Mouse (Mus musculus) liver, postnatal 0 days (tissue): ENCODE measurements around the gene AC124502.3. TPM values are rescaled to one million over a fixed set of nuclear protein-coding genes. Genes with fewer than 3 reads are reported as not detected.

ENCODE experiments used
- ATAC-seq: fragments of 200-750 bp; cut with Nextera tagmentation; 2 replicates; pipeline ENCODE4 v1.8.0; 2017; ENCODE audit warnings: mild to moderate bottlenecking, moderate library complexity
- DNase-seq: peaks from one replicate; pipeline ENCODE4 v3.0.0-alpha.2; 2016
- H3K27ac ChIP-seq: fragments of 300-500 bp; sonication (generic); 2 replicates; pipeline ENCODE4 v1.5.1; 2014; ENCODE audit warnings: antibody characterized with exemption, moderate library complexity, mild to moderate bottlenecking, low read depth
- H3K27me3 ChIP-seq: fragments of 300-500 bp; sonication (generic); 2 replicates; pipeline ENCODE4 v1.6.1; 2014; ENCODE audit warnings: low read length, control low read depth, mixed read lengths; ENCODE audit not compliant: insufficient read depth
- H3K36me3 ChIP-seq: fragments of 300-500 bp; sonication (generic); replicated peaks from 2 replicates; pipeline ENCODE4 v1.6.1; 2014; ENCODE audit warnings: mild to moderate bottlenecking, control low read depth, low read length, moderate library complexity, mixed read lengths; ENCODE audit not compliant: insufficient read depth
- H3K4me1 ChIP-seq: fragments of 300-500 bp; sonication (generic); 2 replicates; pipeline ENCODE4 v1.6.1; 2014; ENCODE audit warnings: antibody characterized with exemption, mild to moderate bottlenecking, control low read depth; ENCODE audit not compliant: insufficient read depth
- H3K4me2 ChIP-seq: fragments of 300-500 bp; sonication (generic); 2 replicates; pipeline ENCODE4 v1.6.1; 2014; ENCODE audit warnings: low read depth, mild to moderate bottlenecking, low read length, moderate library complexity, mixed read lengths
- H3K4me3 ChIP-seq: fragments of 300-500 bp; sonication (generic); 2 replicates; pipeline ENCODE4 v1.5.1; 2014; ENCODE audit warnings: low read depth, low read length
- H3K9ac ChIP-seq: fragments of 300-500 bp; sonication (generic); replicated peaks from 2 replicates; pipeline ENCODE4 v1.6.1; 2014; ENCODE audit warnings: mild to moderate bottlenecking, moderate library complexity
- H3K9me3 ChIP-seq: fragments of 300-500 bp; sonication (generic); 2 replicates; pipeline ENCODE4 v1.6.1; 2016; ENCODE audit warnings: mild to moderate bottlenecking, control low read depth, low read length, mixed read lengths
- CTCF ChIP-seq: sonication (generic); IDR thresholded peaks from 2 replicates; pipeline ENCODE4 v1.5.1; 2016; ENCODE audit warnings: antibody characterized with exemption, low read depth
- EP300 ChIP-seq: IDR thresholded peaks from 2 replicates; pipeline ENCODE4 v1.6.1; 2016; ENCODE audit warnings: antibody characterized with exemption, low read depth, mild to moderate bottlenecking
- WGBS: fragments of 180-500 bp; shearing (Covaris S2); extraction: QIAGEN DNeasy Blood & Tissue Kit; methylation state at CpG from one replicate; pipeline ENCODE4 v1.1.7; 2014; ENCODE audit not compliant: insufficient replicate concordance; 5-methylcytosine and 5-hydroxymethylcytosine counted together
- polyA plus RNA-seq: library from polyadenylated mRNA; unstranded; fragments of >200 nt; fragmentation: Nextera tagmentation; extraction: Ambion mirVana; gene quantifications from 2 replicates; pipeline ENCODE4 v1.2.1, GENCODE M21; 2015

AC124502.3 gene
- polyA plus RNA-seq, 1 experiment from 2014 or later, result 0.31 TPM

DNA sequence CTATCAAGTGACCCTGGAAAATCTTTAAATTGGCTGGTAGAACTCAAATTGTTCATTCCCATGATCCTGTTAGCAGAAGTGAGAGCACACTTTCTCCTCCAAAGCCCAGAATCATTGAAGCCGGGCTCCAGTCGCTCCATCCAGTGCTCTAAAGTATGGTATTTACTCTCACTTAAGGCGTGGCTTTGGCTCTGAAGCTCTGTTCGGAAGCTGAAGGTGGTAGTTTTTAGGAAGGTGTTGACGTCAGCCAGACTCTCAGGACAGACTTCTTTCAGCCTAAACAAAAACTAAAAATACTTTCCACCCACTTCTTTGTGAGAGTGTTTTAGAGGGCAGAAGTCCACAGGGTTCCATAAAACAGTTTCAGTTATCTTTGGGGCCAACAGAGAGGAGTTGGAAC lies 34.8 kb downstream of the AC124502.3 start:
- ATAC-seq (no peak), DNase-seq (no peak)
- 32% methylated on average over 5 of the region's 5 CpGs for WGBS
- H3K36me3 ChIP-seq, result no peaks in the 10 kb centered on the region
- no peaks in the 10 kb centered on the region for H3K9me3 ChIP-seq
- H3K9ac ChIP-seq, result no peak overlapping the region
- H3K4me2 ChIP-seq, result no peak overlapping the region
- H3K27me3 ChIP-seq, result peaks cover 45% of the 10 kb centered on the region
- H3K4me1 ChIP-seq, result peaks cover 20% of the 10 kb centered on the region
- TF ChIP-seq EP300 (no peak), CTCF (no peak)
- H3K27ac ChIP-seq, result no peak overlapping the region
- no peak overlapping the region for H3K4me3 ChIP-seq

DNA sequence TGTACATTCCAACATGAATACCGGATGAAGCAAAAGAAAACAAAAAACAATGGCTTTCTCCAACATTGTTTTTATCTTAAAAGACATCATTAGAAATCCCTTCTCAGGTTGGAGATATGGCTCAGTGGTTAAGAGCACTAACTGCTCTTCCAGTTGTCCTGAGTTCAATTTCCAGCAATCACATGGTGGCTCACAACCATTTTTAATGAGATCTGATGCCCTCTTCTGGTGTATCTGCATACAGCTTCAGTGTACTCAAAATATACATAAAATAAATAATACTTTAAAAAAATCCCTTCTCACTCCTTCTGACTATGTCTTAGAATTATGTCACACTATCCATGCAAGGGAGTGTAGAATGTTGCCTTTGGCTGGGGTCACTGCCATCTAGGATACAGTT lies 40.6 kb downstream of the AC124502.3 start:
- Histone ChIP-seq H3K9me3 (no peaks in the 10 kb centered on the region), H3K36me3 (no peaks in the 10 kb centered on the region), H3K4me2 (no peak overlapping the region), H3K9ac (no peak overlapping the region), H3K4me3 (no peak overlapping the region), H3K27me3 (peaks cover 48% of the 10 kb centered on the region), H3K27ac (no peak overlapping the region), H3K4me1 (no peaks in the 10 kb centered on the region)
- DNase-seq (no peak), ATAC-seq (no peak)
- 76% methylated on average over 1 of the region's 1 CpGs for WGBS
- TF ChIP-seq CTCF (no peak), EP300 (no peak)

DNA sequence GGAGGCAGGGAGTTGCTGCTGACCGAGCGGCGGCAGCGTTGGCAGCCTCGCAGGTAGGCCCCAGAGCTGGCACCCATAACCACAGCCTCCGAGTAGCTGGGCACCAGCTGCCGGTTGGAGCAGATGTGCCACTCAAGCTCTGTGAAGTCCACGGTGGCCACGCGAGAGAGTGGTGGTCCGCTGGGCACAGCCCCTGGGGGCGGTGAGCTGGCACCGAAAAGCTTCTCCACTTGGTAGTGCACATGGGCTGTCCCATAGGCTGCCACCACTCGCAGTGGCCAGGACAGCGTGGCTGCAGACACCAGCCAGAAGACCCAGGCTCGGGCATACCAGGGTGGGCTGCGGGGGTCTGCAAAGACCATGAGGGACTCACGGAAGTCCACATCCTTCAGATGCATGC lies 43.3 kb downstream of the AC124502.3 start:
- WGBS, result 56% methylated on average over 18 of the region's 18 CpGs
- H3K27me3 ChIP-seq, result peaks cover 69% of the 10 kb centered on the region
- TF ChIP-seq EP300, result no peak
- no peak for TF ChIP-seq CTCF
- no peaks in the 10 kb centered on the region for H3K9me3 ChIP-seq
- no peak overlapping the region for H3K9ac ChIP-seq
- ATAC-seq, result no peak
- no peak for DNase-seq
- H3K4me2 ChIP-seq, result no peak overlapping the region
- no peak overlapping the region for H3K4me3 ChIP-seq
- H3K27ac ChIP-seq, result no peak overlapping the region
- H3K4me1 ChIP-seq, result peaks cover 8% of the 10 kb centered on the region; the same call in 1 of the 2 replicates
- no peaks in the 10 kb centered on the region for H3K36me3 ChIP-seq

DNA sequence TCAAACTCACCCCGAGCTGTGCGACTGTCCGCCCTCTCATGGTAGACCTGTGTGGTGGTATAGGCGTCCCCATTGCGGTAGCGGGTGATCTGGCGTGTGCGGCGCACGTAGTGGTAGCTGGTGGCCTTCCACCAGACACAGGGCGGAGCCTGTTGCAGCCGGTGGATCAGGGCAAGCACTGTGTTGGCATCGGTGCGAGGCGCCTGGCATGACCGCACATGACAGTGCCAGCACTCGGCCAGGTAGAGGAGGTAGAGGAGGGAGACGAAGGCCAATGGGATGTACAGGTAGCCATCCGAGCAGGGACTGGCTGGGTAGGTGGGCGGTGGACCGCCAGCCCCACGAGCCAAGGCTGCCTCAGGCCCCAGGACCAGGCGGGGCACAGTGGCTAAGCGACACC lies 43.9 kb downstream of the AC124502.3 start:
- H3K27me3 ChIP-seq, result peaks cover 69% of the 10 kb centered on the region
- TF ChIP-seq CTCF (no peak), EP300 (no peak)
- no peak overlapping the region for H3K9ac ChIP-seq
- no peak overlapping the region for H3K4me2 ChIP-seq
- H3K36me3 ChIP-seq, result no peaks in the 10 kb centered on the region
- no peak overlapping the region for H3K4me3 ChIP-seq
- no peak for DNase-seq
- peaks cover 12% of the 10 kb centered on the region for H3K4me1 ChIP-seq
- no peak overlapping the region for H3K27ac ChIP-seq
- no peak for ATAC-seq
- no peaks in the 10 kb centered on the region for H3K9me3 ChIP-seq
- WGBS, result 63% methylated on average over 24 of the region's 24 CpGs

DNA sequence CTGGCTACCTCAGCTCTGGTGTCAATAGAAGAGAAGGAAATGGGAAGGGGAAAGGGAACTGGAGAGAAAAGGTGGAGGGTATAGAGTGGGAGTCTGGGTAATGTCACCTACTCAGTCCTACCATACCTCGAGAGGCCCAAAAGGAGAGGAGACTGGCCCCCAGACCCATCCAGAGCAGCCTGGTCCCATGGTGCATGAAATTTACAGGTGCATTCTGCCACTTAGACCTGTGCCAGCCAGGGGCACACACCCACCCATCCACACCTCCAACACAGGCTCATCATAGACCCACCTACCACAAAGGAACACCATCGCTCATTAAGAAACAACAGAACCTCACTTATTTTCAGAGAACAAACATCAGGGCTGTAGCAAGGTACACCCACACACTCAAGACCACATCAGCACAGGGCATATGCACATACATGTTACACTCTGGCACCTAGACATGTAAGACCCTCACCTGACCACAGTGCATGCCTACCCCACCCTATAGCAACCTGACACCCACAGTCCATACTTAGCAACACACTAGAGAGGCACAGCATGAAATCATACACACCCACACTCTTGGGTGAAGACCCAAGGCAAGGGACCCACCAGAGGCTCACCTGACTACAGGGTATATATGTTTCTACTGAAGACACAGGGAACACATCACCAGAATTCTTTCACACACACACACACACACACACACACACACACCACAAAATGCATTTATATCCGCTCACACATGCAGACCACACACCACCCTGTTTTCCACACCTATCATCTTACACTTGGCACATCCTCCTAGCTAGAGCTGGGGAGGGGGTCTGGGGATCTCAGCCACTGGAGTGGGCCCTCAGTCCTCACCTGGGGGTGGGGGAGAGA lies 45.5 kb downstream of the AC124502.3 start:
- ATAC-seq (no peak), DNase-seq (no peak)
- Histone ChIP-seq H3K9ac (no peak overlapping the region), H3K36me3 (no peaks in the 10 kb centered on the region), H3K4me1 (peaks cover 22% of the 10 kb centered on the region), H3K27ac (no peak overlapping the region), H3K4me2 (no peak overlapping the region; the same call in 1 of the 2 replicates), H3K9me3 (no peaks in the 10 kb centered on the region), H3K27me3 (peaks cover 65% of the 10 kb centered on the region), H3K4me3 (peak overlapping the region; percentile 56; the same call in 1 of the 2 replicates)
- TF ChIP-seq EP300 (no peak), CTCF (no peak)
- WGBS, result 57% methylated on average over 3 of the region's 3 CpGs

DNA sequence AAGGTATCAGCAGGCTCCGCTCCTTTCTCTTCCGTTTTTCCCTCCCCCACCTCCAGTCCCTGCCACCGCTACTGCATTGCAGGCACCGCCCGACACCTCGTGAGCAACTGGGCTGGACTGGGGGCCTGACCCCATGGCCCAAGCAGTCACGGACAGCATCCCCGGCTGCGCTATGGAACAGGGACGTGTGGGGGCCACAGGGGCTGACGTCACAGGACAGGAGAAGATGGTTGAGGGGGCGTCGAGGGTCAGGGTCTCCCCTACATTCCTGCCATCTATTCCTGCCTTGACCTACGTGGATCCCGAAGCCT lies 46.1 kb downstream of the AC124502.3 start:
- DNase-seq, result no peak
- no peak for TF ChIP-seq EP300
- no peak for TF ChIP-seq CTCF
- Histone ChIP-seq H3K4me2 (peak overlapping the region; percentile 91), H3K9ac (no peak overlapping the region), H3K27ac (no peak overlapping the region), H3K27me3 (peaks cover 61% of the 10 kb centered on the region), H3K36me3 (no peaks in the 10 kb centered on the region), H3K9me3 (no peaks in the 10 kb centered on the region), H3K4me1 (peaks cover 25% of the 10 kb centered on the region), H3K4me3 (peak overlapping the region; percentile 56)
- 5% methylated on average over 12 of the region's 15 CpGs for WGBS
- ATAC-seq, result no peak
